Mouse (Mus musculus) liver, embryonic 15.5 days (tissue): ENCODE data around the gene Mboat2. TPM values are rescaled to one million over a fixed set of nuclear protein-coding genes. Genes with fewer than 3 reads are reported as not detected.

Experiments
- ATAC-seq: fragments of 200-750 bp; cut with Nextera tagmentation; 2 replicates; pipeline ENCODE4 v1.8.0; 2017; ENCODE audit warnings: moderate number of reproducible peaks, mild to moderate bottlenecking, moderate library complexity; ENCODE audit not compliant: insufficient read depth
- H3K27ac ChIP-seq: fragments of 300-500 bp; sonication (generic); replicated peaks from 2 replicates; pipeline ENCODE4 v1.5.1; 2015; ENCODE audit warnings: mild to moderate bottlenecking, inconsistent platforms
- H3K27me3 ChIP-seq: fragments of 300-500 bp; sonication (generic); 2 replicates; pipeline ENCODE4 v1.6.1; 2015; ENCODE audit warnings: mild to moderate bottlenecking, inconsistent platforms
- H3K36me3 ChIP-seq: fragments of 300-500 bp; sonication (generic); replicated peaks from 2 replicates; pipeline ENCODE4 v1.6.1; 2015; ENCODE audit warnings: moderate library complexity, mild to moderate bottlenecking, inconsistent platforms
- H3K4me1 ChIP-seq: fragments of 300-500 bp; sonication (generic); replicated peaks from 2 replicates; pipeline ENCODE4 v1.6.1; 2015; ENCODE audit warnings: inconsistent platforms
- H3K4me2 ChIP-seq: fragments of 300-500 bp; sonication (generic); 2 replicates; pipeline ENCODE4 v1.6.1; 2015; ENCODE audit warnings: moderate library complexity, mild to moderate bottlenecking, inconsistent platforms
- H3K4me3 ChIP-seq: fragments of 300-500 bp; sonication (generic); replicated peaks from 2 replicates; pipeline ENCODE4 v1.5.1; 2015; ENCODE audit warnings: mild to moderate bottlenecking, inconsistent platforms
- H3K9ac ChIP-seq: fragments of 300-500 bp; sonication (generic); 2 replicates; pipeline ENCODE4 v1.6.1; 2015; ENCODE audit warnings: moderate library complexity, mild to moderate bottlenecking, inconsistent platforms
- H3K9me3 ChIP-seq: fragments of 300-500 bp; sonication (generic); replicated peaks from 2 replicates; pipeline ENCODE4 v1.6.1; 2016; ENCODE audit warnings: inconsistent platforms
- WGBS: fragments of 180-500 bp; shearing (Covaris S2); methylation state at CpG from one replicate; pipeline ENCODE4 v1.1.7; 2015; ENCODE audit warnings: mixed read lengths; ENCODE audit not compliant: insufficient replicate concordance; 5-methylcytosine and 5-hydroxymethylcytosine counted together
- polyA plus RNA-seq: library from polyadenylated mRNA; unstranded; fragments of >200 nt; fragmentation: Nextera tagmentation; extraction: Ambion mirVana; gene quantifications from 2 replicates; pipeline ENCODE4 v1.2.1, GENCODE M21; 2015

Gene Mboat2
- polyA plus RNA-seq, 1 experiment from 2014 or later = 4.3 TPM

GRCm38 (mm10) chr12:25011733-25012367 is 181.2 kb downstream of the Mboat2 start:
- Histone ChIP-seq H3K4me2 (no peak overlapping the region), H3K27ac (no peak overlapping the region), H3K4me1 (peaks cover 12% of the 10 kb centered on the region), H3K4me3 (no peak overlapping the region), H3K9me3 (no peaks in the 10 kb centered on the region), H3K36me3 (peaks cover 85% of the 10 kb centered on the region), H3K9ac (no peak overlapping the region), H3K27me3 (no peaks in the 10 kb centered on the region)
- WGBS = 73% methylated on average over 15 of the region's 15 CpGs
- no peak for ATAC-seq

- no peak overlapping the region for H3K4me2 ChIP-seq
- H3K4me3 ChIP-seq = no peak overlapping the region
- H3K9ac ChIP-seq = no peak overlapping the region
- no peaks in the 10 kb centered on the region for H3K9me3 ChIP-seq
- no peaks in the 10 kb centered on the region for H3K27me3 ChIP-seq
- H3K36me3 ChIP-seq = peaks cover 86% of the 10 kb centered on the region
- H3K4me1 ChIP-seq = peaks cover 12% of the 10 kb centered on the region
- ATAC-seq = no peak
- no peak overlapping the region for H3K27ac ChIP-seq
- 70% methylated on average over 13 of the region's 13 CpGs for WGBS
Observed at GRCm38 (mm10) chr12:25012555-25013540, 182.2 kb downstream of the Mboat2 start.

Other genes with a start within 250 kb of the Mboat2 start
- 9.3 and 10.2 TPM in 2 replicates for gene Klf11, start 179.6 kb upstream of the Mboat2 start, polyA plus RNA-seq
- 0.61 and 0.76 TPM in 2 replicates for gene Cys1, start 149.1 kb upstream of the Mboat2 start, polyA plus RNA-seq
- gene Rrm2, start 122.6 kb upstream of the Mboat2 start, polyA plus RNA-seq = 444 and 469 TPM in 2 replicates
- gene Kidins220, start 144.0 kb downstream of the Mboat2 start, polyA plus RNA-seq = 7.1 and 7.3 TPM in 2 replicates